Mouse (Mus musculus): ENCODE measurements at regions not wholly inside any gene's neighbourhood (a gene's known extent, or its start where the extent isn't known, plus 50 kb on each side); places are given as distances from the start of the nearest gene placed in this dataset.
"Not testable (repeated sequence)": the region's sequence is repeated elsewhere in the genome, so short reads cannot be mapped to it uniquely, and the experiment has no call there.

DNA sequence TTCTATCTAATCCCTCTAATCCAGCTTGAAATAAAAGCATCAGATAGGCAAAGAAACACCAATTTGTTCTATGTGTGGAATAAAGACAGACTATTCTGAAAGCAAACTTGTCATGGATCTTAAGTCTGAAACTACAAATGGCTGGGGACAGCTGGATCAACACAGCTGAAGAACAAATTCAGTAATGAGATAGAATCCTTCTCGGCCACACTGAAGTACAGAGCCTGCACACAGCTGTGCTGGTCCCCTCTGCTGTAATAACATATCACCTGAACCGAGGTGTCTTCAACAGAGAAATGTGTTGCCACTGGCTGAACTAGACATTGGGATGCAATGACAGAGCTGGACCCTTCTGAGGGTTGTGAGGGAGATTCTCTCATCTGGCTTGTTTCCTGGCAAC, 102.4 kb downstream of the Rchy1 start:
- 82% methylated on average over 2 of the region's 2 CpGs for WGBS
- no peak overlapping the region for H3K27ac ChIP-seq (ENCODE audit: control insufficient read depth, insufficient read depth, low read length)

DNA sequence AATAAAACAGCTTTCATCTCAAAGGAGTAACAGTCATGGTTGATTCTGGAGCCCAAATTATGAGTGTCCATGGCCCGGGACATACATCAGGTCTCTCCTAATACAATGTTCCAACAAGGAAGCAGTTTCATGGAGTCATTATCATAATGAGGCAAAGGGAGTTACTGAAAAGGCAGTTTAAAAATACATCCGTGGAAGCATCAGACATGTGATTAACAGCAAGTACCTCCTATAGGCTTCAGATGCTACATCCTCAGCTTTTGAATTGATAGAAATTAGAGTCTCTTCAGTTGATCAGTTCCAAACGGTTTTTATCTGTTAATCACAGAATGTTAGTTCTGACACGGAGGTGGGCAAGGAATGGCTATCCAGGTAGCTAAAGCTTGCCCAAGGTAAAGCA, 110.5 kb downstream of the Rchy1 start:
- no peak for DNase-seq
- no peak overlapping the region for H3K4me3 ChIP-seq (ENCODE audit: control insufficient read depth, insufficient read depth, low read length)
- WGBS, result 92% methylated on average over 4 of the region's 4 CpGs
- TF ChIP-seq CTCF (IDR thresholded peaks at IDR 0.05; ENCODE audit: borderline replicate concordance, control insufficient read depth, extremely low read depth, insufficient read depth, low read length, poor library complexity) (no peak), POLR2A (IDR thresholded peaks at IDR 0.05; ENCODE audit: control insufficient read depth, extremely low read depth, insufficient read depth, low read length, poor library complexity) (no peak)
- no peaks in the 10 kb centered on the region for H3K4me1 ChIP-seq (replicated peaks; ENCODE audit: control insufficient read depth, insufficient read depth, low read length)
- no peak overlapping the region for H3K27ac ChIP-seq (ENCODE audit: control insufficient read depth, insufficient read depth, low read length)
- no peaks in the 10 kb centered on the region for H3K36me3 ChIP-seq (ENCODE audit: control insufficient read depth, insufficient read depth, low read length)
- no peaks in the 10 kb centered on the region for H3K27me3 ChIP-seq (ENCODE audit: control insufficient read depth, insufficient read depth, low read length)

More for the DNA sequence above, 102.4 kb downstream of the Rchy1 start:
- TF ChIP-seq POLR2A (IDR thresholded peaks at IDR 0.05; ENCODE audit: control insufficient read depth, extremely low read depth, insufficient read depth, low read length, poor library complexity), result no peak
- TF ChIP-seq CTCF (IDR thresholded peaks at IDR 0.05; ENCODE audit: borderline replicate concordance, control insufficient read depth, extremely low read depth, insufficient read depth, low read length, poor library complexity), result no peak
- Histone ChIP-seq H3K4me3 (ENCODE audit: control insufficient read depth, insufficient read depth, low read length) (no peak overlapping the region), H3K36me3 (ENCODE audit: control insufficient read depth, insufficient read depth, low read length) (no peaks in the 10 kb centered on the region), H3K4me1 (replicated peaks; ENCODE audit: control insufficient read depth, insufficient read depth, low read length) (no peaks in the 10 kb centered on the region), H3K27me3 (ENCODE audit: control insufficient read depth, insufficient read depth, low read length) (no peaks in the 10 kb centered on the region)
- no peak for DNase-seq

DNA sequence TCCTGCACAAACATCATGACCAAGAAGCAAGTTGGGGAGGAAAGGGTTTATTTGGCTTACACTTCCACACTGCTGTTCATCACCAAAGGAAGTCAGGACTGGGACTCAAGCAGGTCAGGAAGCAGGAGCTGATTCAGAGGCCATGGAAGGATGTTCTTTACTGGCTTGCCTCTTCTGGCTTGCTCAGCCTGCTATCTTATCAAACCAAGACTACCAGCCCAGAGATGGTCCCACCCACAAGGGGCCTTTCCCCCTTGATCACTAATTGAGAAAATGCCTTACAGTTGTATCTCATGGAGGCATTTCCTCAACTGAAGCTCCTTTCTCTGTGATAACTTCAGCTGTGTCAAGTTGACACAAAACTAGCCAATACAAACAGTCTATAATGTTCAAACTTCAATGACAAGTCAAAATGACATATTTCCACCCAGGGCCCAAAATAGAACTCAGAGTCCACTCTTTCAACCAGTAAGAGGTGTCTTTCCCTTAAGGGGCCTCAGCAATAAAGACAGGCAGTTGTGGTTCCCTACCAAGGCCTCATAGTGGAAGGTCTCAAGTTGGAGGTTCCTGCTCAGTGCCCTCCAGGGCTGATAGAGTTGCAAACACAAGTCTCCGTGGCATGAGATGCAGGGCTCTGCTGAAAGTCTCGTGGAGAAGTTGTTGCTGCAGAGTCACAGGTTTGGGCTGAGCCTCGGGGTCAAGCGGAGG, 111.9 kb downstream of the Rchy1 start:
- H3K27ac ChIP-seq (ENCODE audit: control insufficient read depth, insufficient read depth, low read length); H3K36me3 ChIP-seq (ENCODE audit: control insufficient read depth, insufficient read depth, low read length); DNase-seq; H3K27me3 ChIP-seq (ENCODE audit: control insufficient read depth, insufficient read depth, low read length); H3K4me3 ChIP-seq (ENCODE audit: control insufficient read depth, insufficient read depth, low read length); H3K4me1 ChIP-seq (replicated peaks; ENCODE audit: control insufficient read depth, insufficient read depth, low read length): not testable (repeated sequence)
- 86% methylated on average over 4 of the region's 4 CpGs for WGBS

DNA sequence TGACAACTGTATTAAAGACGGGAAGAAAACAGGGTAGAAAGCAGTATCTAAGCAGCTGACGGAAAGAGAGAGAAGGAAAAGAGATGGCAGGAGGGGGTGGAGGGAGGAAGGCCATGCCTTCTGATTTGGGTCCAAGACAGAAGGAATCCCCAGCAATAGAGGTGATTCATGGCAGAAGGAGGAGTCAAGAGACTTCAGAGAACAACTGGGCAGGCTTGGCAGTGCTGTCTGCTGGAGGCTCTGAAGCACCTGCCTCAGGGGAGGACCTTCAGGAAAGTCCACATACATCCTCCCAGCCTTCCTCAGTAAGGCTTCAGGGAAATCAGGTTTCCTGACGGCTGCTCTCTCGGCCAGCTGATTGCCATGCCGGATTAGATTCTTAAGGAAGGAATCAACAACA, 112.4 kb downstream of the Rchy1 start:
- Histone ChIP-seq H3K27me3 (ENCODE audit: control insufficient read depth, insufficient read depth, low read length) (no peaks in the 10 kb centered on the region), H3K4me1 (replicated peaks; ENCODE audit: control insufficient read depth, insufficient read depth, low read length) (no peaks in the 10 kb centered on the region), H3K27ac (ENCODE audit: control insufficient read depth, insufficient read depth, low read length) (no peak overlapping the region), H3K36me3 (ENCODE audit: control insufficient read depth, insufficient read depth, low read length) (no peaks in the 10 kb centered on the region), H3K4me3 (ENCODE audit: control insufficient read depth, insufficient read depth, low read length) (no peak overlapping the region)
- TF ChIP-seq CTCF (IDR thresholded peaks at IDR 0.05; ENCODE audit: borderline replicate concordance, control insufficient read depth, extremely low read depth, insufficient read depth, low read length, poor library complexity), result no peak
- TF ChIP-seq POLR2A (IDR thresholded peaks at IDR 0.05; ENCODE audit: control insufficient read depth, extremely low read depth, insufficient read depth, low read length, poor library complexity), result no peak
- 89% methylated on average over 5 of the region's 5 CpGs for WGBS
- DNase-seq, result no peak

DNA sequence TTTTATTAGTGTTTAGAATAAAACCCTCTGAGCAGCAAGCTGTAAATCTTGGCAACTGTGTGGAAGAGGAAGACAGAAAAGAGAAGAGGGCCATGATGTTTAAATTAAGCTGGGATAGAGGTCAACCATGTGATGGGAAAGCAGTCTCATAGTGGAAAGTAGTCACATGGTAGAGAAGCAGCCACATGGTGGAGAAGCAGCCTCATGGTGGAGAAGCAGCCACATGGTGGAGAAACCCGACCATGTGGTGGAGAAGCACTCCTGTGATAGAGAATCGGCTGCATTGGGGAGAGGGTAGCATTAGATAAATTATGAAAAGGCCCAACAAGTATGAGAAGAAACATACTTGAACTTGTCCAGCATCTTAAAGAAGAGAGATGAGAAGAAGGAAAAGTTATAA, 113.3 kb downstream of the Rchy1 start:
- 89% methylated on average over 2 of the region's 2 CpGs for WGBS
- DNase-seq, result no peak
- no peak overlapping the region for H3K27ac ChIP-seq (ENCODE audit: control insufficient read depth, insufficient read depth, low read length)

DNA sequence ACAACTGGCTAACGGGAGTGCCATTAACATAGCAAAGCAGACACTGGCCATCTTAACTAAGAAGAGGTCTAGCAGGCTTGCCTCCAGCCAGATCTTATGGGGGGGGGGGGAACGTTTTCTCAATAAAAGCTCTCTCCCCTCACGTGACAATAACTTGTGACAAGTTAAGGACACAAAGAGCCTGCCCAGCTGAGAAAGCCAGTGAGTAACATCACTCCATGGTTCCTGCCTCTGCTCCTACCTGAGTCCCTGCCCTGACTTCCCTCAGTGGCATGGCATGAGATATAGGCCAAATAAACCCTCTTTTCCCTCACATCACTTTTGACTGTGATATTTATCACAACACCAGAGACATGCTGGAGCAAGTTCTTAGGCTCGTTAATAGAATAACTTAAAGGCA, 113.8 kb downstream of the Rchy1 start:
- no peak for DNase-seq
- Histone ChIP-seq H3K4me1 (replicated peaks; ENCODE audit: control insufficient read depth, insufficient read depth, low read length) (no peaks in the 10 kb centered on the region; the same call in 1 of the 2 replicates), H3K4me3 (ENCODE audit: control insufficient read depth, insufficient read depth, low read length) (no peak overlapping the region), H3K27me3 (ENCODE audit: control insufficient read depth, insufficient read depth, low read length) (no peaks in the 10 kb centered on the region), H3K36me3 (ENCODE audit: control insufficient read depth, insufficient read depth, low read length) (no peaks in the 10 kb centered on the region), H3K27ac (ENCODE audit: control insufficient read depth, insufficient read depth, low read length) (no peak overlapping the region)
- TF ChIP-seq CTCF (IDR thresholded peaks at IDR 0.05; ENCODE audit: borderline replicate concordance, control insufficient read depth, extremely low read depth, insufficient read depth, low read length, poor library complexity) (no peak), POLR2A (IDR thresholded peaks at IDR 0.05; ENCODE audit: control insufficient read depth, extremely low read depth, insufficient read depth, low read length, poor library complexity) (no peak)
- WGBS, result 90% methylated on average over 4 of the region's 4 CpGs

More for the DNA sequence above, 113.3 kb downstream of the Rchy1 start:
- TF ChIP-seq CTCF (IDR thresholded peaks at IDR 0.05; ENCODE audit: borderline replicate concordance, control insufficient read depth, extremely low read depth, insufficient read depth, low read length, poor library complexity) (no peak), POLR2A (IDR thresholded peaks at IDR 0.05; ENCODE audit: control insufficient read depth, extremely low read depth, insufficient read depth, low read length, poor library complexity) (no peak)
- Histone ChIP-seq H3K4me1 (replicated peaks; ENCODE audit: control insufficient read depth, insufficient read depth, low read length) (no peaks in the 10 kb centered on the region), H3K27me3 (ENCODE audit: control insufficient read depth, insufficient read depth, low read length) (no peaks in the 10 kb centered on the region), H3K36me3 (ENCODE audit: control insufficient read depth, insufficient read depth, low read length) (no peaks in the 10 kb centered on the region), H3K4me3 (ENCODE audit: control insufficient read depth, insufficient read depth, low read length) (no peak overlapping the region)

DNA sequence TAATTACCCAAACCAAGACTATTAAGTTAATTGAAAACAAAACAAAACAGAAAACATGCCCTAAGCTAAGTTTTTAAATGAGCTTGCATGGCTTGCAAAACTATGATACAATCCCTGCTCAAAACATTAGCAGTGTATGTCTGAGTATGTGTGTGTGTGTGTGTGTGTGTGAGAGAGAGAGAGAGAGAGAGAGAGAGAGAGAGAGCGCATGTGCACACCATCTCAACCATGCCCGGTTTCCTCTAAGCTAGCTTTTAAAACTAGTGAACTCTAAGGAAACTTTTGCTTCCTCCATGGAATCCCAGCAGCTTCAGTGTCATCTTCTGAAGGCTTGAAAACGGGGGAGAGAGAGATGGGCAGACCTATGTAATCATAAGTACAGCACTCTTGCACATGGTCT, 114.3 kb downstream of the Rchy1 start:
- no peak for DNase-seq
- H3K4me1 ChIP-seq (replicated peaks; ENCODE audit: control insufficient read depth, insufficient read depth, low read length), result no peaks in the 10 kb centered on the region; the same call in 1 of the 2 replicates
- no peak overlapping the region for H3K4me3 ChIP-seq (ENCODE audit: control insufficient read depth, insufficient read depth, low read length)
- H3K27me3 ChIP-seq (ENCODE audit: control insufficient read depth, insufficient read depth, low read length), result no peaks in the 10 kb centered on the region
- WGBS, result 84% methylated on average over 3 of the region's 3 CpGs
- H3K27ac ChIP-seq (ENCODE audit: control insufficient read depth, insufficient read depth, low read length), result no peak overlapping the region
- H3K36me3 ChIP-seq (ENCODE audit: control insufficient read depth, insufficient read depth, low read length), result no peaks in the 10 kb centered on the region
- no peak for TF ChIP-seq POLR2A (IDR thresholded peaks at IDR 0.05; ENCODE audit: control insufficient read depth, extremely low read depth, insufficient read depth, low read length, poor library complexity)
- TF ChIP-seq CTCF (IDR thresholded peaks at IDR 0.05; ENCODE audit: borderline replicate concordance, control insufficient read depth, extremely low read depth, insufficient read depth, low read length, poor library complexity), result no peak

Measured in thymus, adult 2 months (tissue).